Mouse (Mus musculus): ENCODE data around the gene Nudt16l1.

DNA sequence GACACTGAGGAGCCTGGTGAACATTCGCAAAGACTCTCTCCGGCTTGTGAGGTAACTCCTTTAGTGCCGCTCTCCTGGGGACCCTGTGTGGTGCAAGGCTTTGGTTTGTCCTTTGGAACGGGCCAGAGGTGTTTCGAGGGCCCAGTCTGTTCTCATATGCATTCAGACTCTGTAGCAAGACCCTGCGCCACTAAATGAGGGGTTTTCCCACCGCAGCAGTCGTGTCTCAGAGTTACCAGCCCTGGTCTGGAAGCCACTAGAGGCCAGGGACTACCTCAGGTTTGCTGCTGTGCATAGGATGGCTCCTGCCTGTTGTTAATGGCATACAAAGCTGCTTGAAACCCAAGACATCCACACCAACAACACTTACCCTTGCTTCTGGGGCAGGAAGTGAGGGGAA, 27.8 kb upstream of the Nudt16l1 start:
- no peak for TF ChIP-seq CTCF (IDR thresholded peaks at IDR 0.05; ENCODE audit: low read depth, low read length)
- no peak for TF ChIP-seq POLR2A (IDR thresholded peaks at IDR 0.05; ENCODE audit: extremely low read depth, insufficient read depth, low read length)

All from liver, adult 2 months (tissue).